Mouse (Mus musculus) G1E (cell line): ENCODE results near the gene Cmss1.

Experiments used
- CTCF ChIP-seq: IDR thresholded peaks from 2 replicates; pipeline ENCODE4 v1.5.1; 2012; ENCODE audit warnings: low read depth, low read length, inconsistent platforms, mixed read lengths
- GATA1 ChIP-seq: IDR thresholded peaks from 2 replicates; pipeline ENCODE4 v1.6.1; 2012; ENCODE audit warnings: borderline replicate concordance, low read length, inconsistent platforms, mixed read lengths

DNA sequence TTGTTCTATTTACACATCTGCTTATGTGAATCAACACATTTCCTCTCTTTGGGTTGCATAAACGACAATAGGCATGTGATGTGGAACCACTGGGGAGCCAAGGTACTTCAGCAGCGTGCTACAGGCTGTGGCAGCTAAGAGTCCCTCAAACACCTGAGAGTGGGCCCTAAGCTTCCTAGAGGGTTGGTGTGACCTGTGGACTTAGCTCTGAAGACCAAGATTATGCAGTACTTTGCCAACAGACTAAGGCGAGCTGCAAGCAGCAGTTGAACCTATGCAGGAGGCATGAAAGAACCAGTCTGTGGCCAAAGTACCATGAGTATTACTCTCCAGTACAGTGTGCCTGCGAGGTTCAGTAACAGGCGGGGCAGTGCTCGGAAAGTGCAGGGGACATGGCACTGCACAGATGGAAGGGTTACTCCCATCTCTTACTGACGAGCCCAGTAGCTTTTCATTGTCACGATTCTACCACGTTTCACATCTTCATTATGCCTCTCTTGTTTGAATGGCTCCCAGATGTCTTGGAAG is 141.2 kb downstream of the Cmss1 start:
- TF ChIP-seq CTCF, result no peak
- no peak for TF ChIP-seq GATA1
